Mouse (Mus musculus) hindbrain, embryonic 11.5 days (tissue): ENCODE data around the gene Foxd2. TPM values are rescaled to one million over a fixed set of nuclear protein-coding genes. Genes with fewer than 3 reads are reported as not detected.

Experiments used
- ATAC-seq: fragments of 200-750 bp; cut with Nextera tagmentation; 2 replicates; pipeline ENCODE4 v1.8.0; 2017; ENCODE audit warnings: mild to moderate bottlenecking, moderate TSS enrichment, moderate library complexity; ENCODE audit not compliant: low FRiP score
- DNase-seq: peaks from one replicate; pipeline ENCODE4 v3.0.0-alpha.2; 2015; ENCODE audit warnings: low spot score
- H3K27ac ChIP-seq: fragments of 300-500 bp; sonication (generic); 2 replicates; pipeline ENCODE4 v1.5.1; 2014; ENCODE audit warnings: mild to moderate bottlenecking, low read depth, low read length
- H3K27me3 ChIP-seq: fragments of 300-500 bp; sonication (generic); 2 replicates; pipeline ENCODE4 v1.6.1; 2014; ENCODE audit warnings: mild to moderate bottlenecking, low read length, moderate library complexity, mixed read lengths; ENCODE audit not compliant: control insufficient read depth, insufficient read depth
- H3K36me3 ChIP-seq: fragments of 300-500 bp; sonication (generic); 2 replicates; pipeline ENCODE4 v1.6.1; 2014; ENCODE audit warnings: mild to moderate bottlenecking, low read length, moderate library complexity, mixed read lengths; ENCODE audit not compliant: control insufficient read depth, insufficient read depth
- H3K4me1 ChIP-seq: fragments of 300-500 bp; sonication (generic); replicated peaks from 2 replicates; pipeline ENCODE4 v1.6.1; 2014; ENCODE audit warnings: low read length, mixed read lengths; ENCODE audit not compliant: control insufficient read depth, insufficient read depth
- H3K4me2 ChIP-seq: fragments of 300-500 bp; sonication (generic); replicated peaks from 2 replicates; pipeline ENCODE4 v1.6.1; 2014; ENCODE audit warnings: mild to moderate bottlenecking, low read depth, low read length
- H3K4me3 ChIP-seq: fragments of 300-500 bp; sonication (generic); 2 replicates; pipeline ENCODE4 v1.5.1; 2014; ENCODE audit warnings: low read depth, low read length
- H3K9ac ChIP-seq: fragments of 300-500 bp; sonication (generic); 2 replicates; pipeline ENCODE4 v1.6.1; 2014; ENCODE audit warnings: low read depth, low read length
- H3K9me3 ChIP-seq: fragments of 300-500 bp; sonication (generic); 2 replicates; pipeline ENCODE4 v1.6.1; 2016; ENCODE audit warnings: low read length; ENCODE audit not compliant: control insufficient read depth
- WGBS: fragments of 180-500 bp; shearing (Covaris S2); extraction: QIAGEN DNeasy Blood & Tissue Kit; methylation state at CpG from one replicate; pipeline ENCODE4 v1.1.7; 2014; 5-methylcytosine and 5-hydroxymethylcytosine counted together
- polyA plus RNA-seq: library from polyadenylated mRNA; unstranded; fragments of >200 nt; fragmentation: Nextera tagmentation; extraction: Ambion mirVana; gene quantifications from 2 replicates; pipeline ENCODE4 v1.2.1, GENCODE M21; 2014

Foxd2 gene
- 0.74 and 0.93 TPM in 2 replicates for polyA plus RNA-seq

DNA sequence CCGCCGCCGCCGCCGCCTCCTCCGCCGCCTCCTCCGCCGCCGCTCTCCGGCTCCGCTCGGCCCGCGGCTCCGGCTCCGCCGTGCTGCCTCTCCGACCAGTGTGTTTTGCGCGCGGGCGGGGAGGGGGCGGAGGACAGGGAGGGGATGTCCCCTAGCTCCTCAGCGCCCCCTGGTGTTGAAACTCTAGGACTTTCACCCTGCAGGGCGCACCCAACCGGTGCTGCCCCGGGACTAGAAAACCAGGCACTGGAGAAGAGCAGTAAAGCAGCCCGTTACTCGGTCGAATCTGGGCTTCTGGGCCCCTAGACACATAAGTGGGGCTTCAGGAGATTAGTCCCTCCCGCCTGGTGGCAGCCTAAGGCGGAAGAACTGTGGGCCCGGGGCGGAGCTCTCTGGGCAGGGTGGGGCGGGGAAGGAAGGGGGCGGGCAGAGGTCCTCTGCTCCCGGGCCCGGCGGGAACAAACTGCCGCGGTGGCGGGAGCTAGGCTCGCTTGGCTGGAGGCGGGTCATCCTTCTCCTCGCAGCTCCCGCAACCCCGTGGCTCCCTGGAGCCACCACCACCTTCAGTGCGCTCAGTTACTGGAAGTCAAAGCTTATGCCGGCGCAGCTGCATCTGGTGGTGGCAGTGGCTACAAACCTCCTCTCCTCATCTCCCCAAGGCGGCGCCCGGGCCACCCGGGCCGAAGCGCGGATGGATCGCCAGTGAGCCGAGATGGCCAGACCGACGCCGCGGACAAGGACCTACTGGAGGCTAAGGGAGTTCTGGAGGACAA, at the start of gene Foxd2:
Foxd2 (minus strand) TSS at position 45 of the 773 bp plus-strand sequence.
- peak within 1 kb of the TSS; percentile 74 for H3K4me2 ChIP-seq
- H3K9ac ChIP-seq = peak within 1 kb of the TSS; percentile 23
- peaks cover 5% of the 10 kb centered on the region for H3K4me1 ChIP-seq
- ATAC-seq (peak; percentile 88), DNase-seq (peak; percentile 95)
- no peaks in the 10 kb centered on the region for H3K36me3 ChIP-seq
- WGBS = under 1% methylated on average over 47 of the region's 64 CpGs
- H3K27me3 ChIP-seq = peaks cover 92% of the 10 kb centered on the region
- H3K4me3 ChIP-seq = peak within 1 kb of the TSS; percentile 42
- no peaks in the 10 kb centered on the region for H3K9me3 ChIP-seq
- H3K27ac ChIP-seq = no peak within 1 kb of the TSS

DNA sequence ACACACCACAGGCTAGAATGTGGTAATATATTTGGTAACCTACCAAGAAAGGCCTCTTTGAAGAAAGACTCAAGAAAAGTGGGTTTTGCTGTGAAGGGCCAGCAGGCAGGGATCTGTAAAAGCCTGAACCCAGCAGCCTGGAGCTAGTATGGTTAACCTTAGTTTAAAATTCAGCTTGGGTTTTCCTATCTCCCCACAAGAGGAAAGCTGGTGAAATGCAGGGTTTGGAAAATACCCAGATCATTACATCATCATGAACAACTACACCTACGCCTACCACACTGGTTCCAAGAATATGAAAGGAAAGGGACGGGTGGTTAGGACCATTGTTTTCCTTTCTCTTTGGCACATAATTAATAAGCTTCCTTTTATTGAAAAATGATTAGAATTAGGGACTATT, 49.6 kb upstream of the Foxd2 start:
- Histone ChIP-seq H3K4me2 (no peak overlapping the region), H3K36me3 (no peaks in the 10 kb centered on the region), H3K9ac (no peak overlapping the region), H3K27ac (no peak overlapping the region), H3K4me3 (no peak overlapping the region), H3K9me3 (no peaks in the 10 kb centered on the region), H3K27me3 (no peaks in the 10 kb centered on the region), H3K4me1 (no peaks in the 10 kb centered on the region)
- DNase-seq = no peak
- 93% methylated on average over 2 of the region's 2 CpGs for WGBS
- ATAC-seq = no peak

DNA sequence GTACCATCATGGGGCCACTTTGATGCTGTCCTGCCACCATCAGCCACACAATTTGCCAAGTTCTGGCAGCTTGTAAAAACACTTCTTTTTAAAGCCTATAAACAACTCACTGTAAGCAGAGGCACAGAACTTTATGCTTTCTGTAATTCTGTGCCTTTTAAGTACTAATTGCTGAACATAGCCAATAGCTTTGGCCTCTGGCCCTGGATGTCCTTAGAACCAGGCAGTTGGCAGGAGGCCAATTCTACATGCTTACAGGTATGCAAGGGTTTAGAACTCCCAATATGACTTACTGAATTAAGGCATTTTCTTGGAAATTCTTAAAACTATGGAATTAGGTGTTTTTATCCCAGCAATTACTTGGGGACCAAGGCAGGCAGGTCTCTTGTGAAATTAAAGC, 48.7 kb upstream of the Foxd2 start:
- no peak overlapping the region for H3K4me3 ChIP-seq
- H3K4me1 ChIP-seq = no peaks in the 10 kb centered on the region
- no peak for DNase-seq
- no peak overlapping the region for H3K27ac ChIP-seq
- H3K9me3 ChIP-seq = no peaks in the 10 kb centered on the region
- H3K4me2 ChIP-seq = no peak overlapping the region
- no peak overlapping the region for H3K9ac ChIP-seq
- ATAC-seq = no peak
- H3K27me3 ChIP-seq = no peaks in the 10 kb centered on the region
- no peaks in the 10 kb centered on the region for H3K36me3 ChIP-seq

DNA sequence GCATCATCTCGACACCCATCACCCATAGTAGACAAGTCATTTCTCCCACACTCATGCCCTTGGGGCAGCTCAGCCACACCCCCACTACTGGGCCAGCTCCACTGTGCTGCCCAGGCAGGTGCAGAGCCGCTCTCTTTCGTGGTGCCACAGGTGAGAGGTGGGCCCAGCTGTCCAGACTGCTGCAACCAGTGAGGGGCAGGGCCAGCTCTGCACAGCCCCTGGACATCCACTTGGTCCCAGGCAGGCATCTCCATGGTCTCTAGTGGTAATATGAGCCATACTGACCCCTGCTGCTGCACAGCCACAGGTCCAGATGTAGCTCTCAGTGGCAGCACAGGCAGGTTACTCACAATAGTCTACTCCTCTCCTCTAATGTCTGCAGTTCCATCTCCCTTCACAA, 44.5 kb upstream of the Foxd2 start:
- ATAC-seq (no peak), DNase-seq (no peak)
- no peaks in the 10 kb centered on the region for H3K9me3 ChIP-seq
- no peaks in the 10 kb centered on the region for H3K36me3 ChIP-seq
- H3K27me3 ChIP-seq = no peaks in the 10 kb centered on the region
- H3K4me2 ChIP-seq = no peak overlapping the region
- no peak overlapping the region for H3K9ac ChIP-seq
- H3K27ac ChIP-seq = no peak overlapping the region
- no peak overlapping the region for H3K4me3 ChIP-seq
- 84% methylated on average over 3 of the region's 3 CpGs for WGBS
- no peaks in the 10 kb centered on the region for H3K4me1 ChIP-seq

DNA sequence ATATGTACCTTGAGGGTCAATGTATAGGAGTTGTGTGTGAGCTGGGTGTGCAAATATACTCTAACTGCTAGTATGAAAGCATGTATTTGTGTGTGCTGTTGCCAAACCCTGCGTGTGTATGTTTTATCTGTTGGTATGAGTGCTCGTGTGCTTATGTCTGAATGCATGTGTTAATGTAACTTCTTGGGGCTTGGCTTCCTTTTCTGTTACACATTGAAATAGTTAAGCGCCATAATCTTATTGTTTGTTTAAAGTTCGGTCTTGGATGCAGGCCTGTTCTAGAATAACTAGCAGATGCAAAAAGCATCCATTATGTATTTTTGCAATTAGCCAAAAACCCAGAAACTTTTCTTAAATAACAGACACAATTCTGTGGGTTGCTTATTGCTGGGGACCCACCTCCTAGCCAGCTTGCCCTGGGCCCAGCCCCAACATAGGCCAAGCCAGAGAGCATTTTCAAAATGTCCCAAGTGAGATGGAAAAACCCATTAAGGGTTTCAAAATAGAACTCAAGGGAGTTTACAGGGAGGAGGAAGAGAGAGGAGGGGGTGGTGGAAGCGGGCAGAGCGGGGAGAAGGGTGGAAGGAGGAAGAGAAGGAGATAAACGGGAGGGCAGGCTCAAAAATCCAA, 39.3 kb upstream of the Foxd2 start:
- Histone ChIP-seq H3K4me1 (no peaks in the 10 kb centered on the region), H3K9ac (no peak overlapping the region), H3K27ac (no peak overlapping the region), H3K27me3 (peaks cover 6% of the 10 kb centered on the region; the same call in 1 of the 2 replicates), H3K36me3 (no peaks in the 10 kb centered on the region), H3K9me3 (no peaks in the 10 kb centered on the region), H3K4me3 (no peak overlapping the region), H3K4me2 (no peak overlapping the region)
- 74% methylated on average over 7 of the region's 7 CpGs for WGBS
- ATAC-seq (no peak), DNase-seq (no peak)

DNA sequence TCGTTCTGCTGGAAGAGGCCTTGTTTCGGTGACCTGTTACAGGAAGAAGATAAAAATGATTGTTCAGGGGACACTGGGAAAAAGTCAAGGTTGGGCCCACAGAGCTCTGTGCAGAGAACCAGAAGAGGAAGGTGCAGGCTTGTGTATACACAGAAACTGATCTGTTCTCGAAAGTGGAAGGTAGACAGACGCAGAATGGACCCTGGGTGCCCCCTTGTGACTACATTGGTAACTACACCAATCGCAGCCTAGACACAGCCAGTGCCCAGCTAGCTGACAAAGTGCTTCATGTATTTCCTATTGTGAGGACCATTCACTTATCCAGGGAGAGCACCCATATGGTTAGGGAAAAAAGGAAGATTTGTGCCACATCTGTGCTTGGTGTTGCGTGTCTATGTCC, 38.7 kb upstream of the Foxd2 start:
- H3K4me2 ChIP-seq = no peak overlapping the region
- WGBS = 28% methylated on average over 6 of the region's 6 CpGs
- no peaks in the 10 kb centered on the region for H3K9me3 ChIP-seq
- no peak overlapping the region for H3K27ac ChIP-seq
- ATAC-seq (peak; percentile 70), DNase-seq (peak; percentile 87)
- H3K9ac ChIP-seq = no peak overlapping the region
- peaks cover 6% of the 10 kb centered on the region; the same call in 1 of the 2 replicates for H3K27me3 ChIP-seq
- no peaks in the 10 kb centered on the region for H3K4me1 ChIP-seq
- no peaks in the 10 kb centered on the region for H3K36me3 ChIP-seq
- no peak overlapping the region for H3K4me3 ChIP-seq

DNA sequence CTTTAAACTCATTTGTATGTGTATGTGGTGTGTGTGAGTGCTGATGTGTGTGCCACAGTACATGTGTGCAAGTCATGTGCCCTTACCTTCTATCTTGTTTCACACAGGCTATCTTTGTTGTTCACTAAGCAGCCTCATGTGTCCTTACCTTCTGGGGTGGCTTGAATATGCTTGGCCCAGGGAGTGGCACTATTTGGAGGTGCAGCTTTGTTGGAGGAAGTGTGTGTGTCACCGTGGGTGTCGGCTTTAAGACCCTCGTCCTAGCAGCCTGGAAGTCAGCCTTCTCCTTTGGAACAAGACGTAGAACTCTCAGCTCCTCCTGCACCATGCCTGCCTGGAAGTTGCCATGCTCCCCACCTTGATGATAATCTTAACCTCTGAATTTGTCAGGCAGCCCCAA, 37.7 kb upstream of the Foxd2 start:
- H3K9me3 ChIP-seq = no peaks in the 10 kb centered on the region
- H3K27me3 ChIP-seq = peaks cover 6% of the 10 kb centered on the region; the same call in 1 of the 2 replicates
- H3K9ac ChIP-seq = no peak overlapping the region
- WGBS = 82% methylated on average over 4 of the region's 4 CpGs
- H3K4me1 ChIP-seq = no peaks in the 10 kb centered on the region
- no peak overlapping the region for H3K4me3 ChIP-seq
- ATAC-seq (no peak), DNase-seq (no peak)
- H3K4me2 ChIP-seq = no peak overlapping the region
- no peak overlapping the region for H3K27ac ChIP-seq
- no peaks in the 10 kb centered on the region for H3K36me3 ChIP-seq

DNA sequence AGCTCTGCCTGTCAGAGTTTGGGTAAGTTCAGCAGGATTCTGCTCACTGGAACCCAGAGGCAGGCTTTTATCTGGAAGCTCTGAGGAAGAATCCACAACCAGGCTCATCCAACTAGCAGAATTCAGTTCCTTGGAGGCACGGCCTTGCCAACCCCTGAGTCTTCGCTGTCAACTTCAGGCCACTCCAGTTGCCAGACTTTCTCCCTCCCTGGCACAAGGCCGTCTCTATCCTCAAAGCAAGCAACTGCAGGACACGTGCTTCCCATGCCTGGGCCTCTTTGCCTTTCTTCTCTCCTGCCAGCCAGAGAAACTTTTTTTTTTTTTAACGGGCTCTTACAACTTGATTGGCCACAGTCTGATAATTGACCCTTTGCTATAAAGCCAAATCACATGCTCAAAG, 36.3 kb upstream of the Foxd2 start:
- no peaks in the 10 kb centered on the region for H3K36me3 ChIP-seq
- H3K27me3 ChIP-seq = peaks cover 6% of the 10 kb centered on the region; the same call in 1 of the 2 replicates
- no peak overlapping the region for H3K4me2 ChIP-seq
- H3K9ac ChIP-seq = no peak overlapping the region
- no peaks in the 10 kb centered on the region for H3K4me1 ChIP-seq
- ATAC-seq (no peak), DNase-seq (no peak)
- H3K9me3 ChIP-seq = no peaks in the 10 kb centered on the region
- 35% methylated on average over 5 of the region's 5 CpGs for WGBS
- no peak overlapping the region for H3K27ac ChIP-seq
- H3K4me3 ChIP-seq = no peak overlapping the region

DNA sequence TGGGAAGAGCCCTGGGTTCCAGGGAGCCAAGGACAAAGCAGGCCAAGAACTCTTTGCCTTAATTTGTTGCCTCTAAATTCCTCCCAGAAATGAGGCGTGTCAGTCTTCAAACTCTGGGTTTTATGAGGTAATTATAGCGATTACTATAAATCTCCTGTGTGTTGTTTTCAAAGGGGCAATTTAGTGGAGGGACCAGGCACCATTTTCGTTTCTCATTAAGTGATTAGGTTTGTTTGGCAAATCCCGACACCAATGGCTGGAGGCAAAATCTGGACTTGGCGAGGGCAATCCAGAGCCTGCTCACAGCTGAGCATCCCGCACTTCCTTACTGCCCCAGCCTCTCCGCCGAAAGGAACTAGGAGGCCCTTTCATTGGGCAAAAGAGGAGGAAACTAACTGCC, 33.9 kb upstream of the Foxd2 start:
- no peak for DNase-seq

More for the DNA sequence above, 33.9 kb upstream of the Foxd2 start:
- WGBS = 63% methylated on average over 8 of the region's 8 CpGs
- no peak overlapping the region for H3K4me2 ChIP-seq
- no peak for ATAC-seq
- no peaks in the 10 kb centered on the region for H3K4me1 ChIP-seq
- H3K36me3 ChIP-seq = no peaks in the 10 kb centered on the region
- no peak overlapping the region for H3K4me3 ChIP-seq
- H3K27me3 ChIP-seq = peaks cover 6% of the 10 kb centered on the region; the same call in 1 of the 2 replicates
- no peak overlapping the region for H3K9ac ChIP-seq
- no peak overlapping the region for H3K27ac ChIP-seq
- H3K9me3 ChIP-seq = no peaks in the 10 kb centered on the region
